Mouse (Mus musculus) right cerebral cortex, postnatal 36 days (tissue): ENCODE results near the gene Oscar.

Source experiments
- DNase-seq, 2 experiments: peaks; one replicate each; pipeline ENCODE4 v3.0.0; 2022; ENCODE audit warnings: low spot score in 2 of 2, mixed read lengths in 1 of 2

The Oscar gene

GRCm38 (mm10) chr7:3567336-3567735 lies 48.6 kb downstream of the Oscar start:
- DNase-seq = no peak
